Mouse (Mus musculus) lung, embryonic 14.5 days (tissue): ENCODE measurements around the gene Iqschfp. TPM values are rescaled to one million over a fixed set of nuclear protein-coding genes. Genes with fewer than 3 reads are reported as not detected.

Experiments used
- ATAC-seq: fragments of 200-750 bp; cut with Nextera tagmentation; 2 replicates; pipeline ENCODE4 v1.8.0; 2017; ENCODE audit warnings: mild to moderate bottlenecking, moderate TSS enrichment, moderate library complexity; ENCODE audit not compliant: insufficient read depth
- DNase-seq: peaks from one replicate; pipeline ENCODE4 v3.0.0-alpha.2; 2015
- H3K27ac ChIP-seq: fragments of 300-500 bp; sonication (generic); 2 replicates; pipeline ENCODE4 v1.5.1; 2014; ENCODE audit warnings: low read depth, mild to moderate bottlenecking, moderate library complexity
- H3K27me3 ChIP-seq: fragments of 300-500 bp; sonication (generic); 2 replicates; pipeline ENCODE4 v1.6.1; 2014; ENCODE audit warnings: low read length, control low read depth; ENCODE audit not compliant: insufficient read depth
- H3K36me3 ChIP-seq: fragments of 300-500 bp; sonication (generic); 2 replicates; pipeline ENCODE4 v1.6.1; 2014; ENCODE audit warnings: control low read depth; ENCODE audit not compliant: insufficient read depth
- H3K4me1 ChIP-seq: fragments of 300-500 bp; sonication (generic); 2 replicates; pipeline ENCODE4 v1.6.1; 2014; ENCODE audit warnings: antibody characterized with exemption, control low read depth; ENCODE audit not compliant: insufficient read depth
- H3K4me2 ChIP-seq: fragments of 300-500 bp; sonication (generic); 2 replicates; pipeline ENCODE4 v1.6.1; 2014; ENCODE audit warnings: mild to moderate bottlenecking
- H3K4me3 ChIP-seq: fragments of 300-500 bp; sonication (generic); 2 replicates; pipeline ENCODE4 v1.5.1; 2014; ENCODE audit warnings: low read depth, low read length
- H3K9ac ChIP-seq: fragments of 300-500 bp; sonication (generic); 2 replicates; pipeline ENCODE4 v1.6.1; 2014
- H3K9me3 ChIP-seq: fragments of 300-500 bp; sonication (generic); 2 replicates; pipeline ENCODE4 v1.6.1; 2016; ENCODE audit warnings: low read depth, low read length, control low read depth
- CTCF ChIP-seq: IDR thresholded peaks from 2 replicates; pipeline ENCODE4 v1.5.1; 2016; ENCODE audit warnings: antibody characterized with exemption, low read depth
- WGBS: fragments of 180-500 bp; shearing (Covaris S2); extraction: QIAGEN DNeasy Blood & Tissue Kit; methylation state at CpG from one replicate; pipeline ENCODE4 v1.1.7; 2014; 5-methylcytosine and 5-hydroxymethylcytosine counted together
- polyA plus RNA-seq: library from polyadenylated mRNA; unstranded; fragments of >200 nt; fragmentation: Nextera tagmentation; extraction: Ambion mirVana; gene quantifications from 2 replicates; pipeline ENCODE4 v1.2.1, GENCODE M21; 2014

Gene Iqschfp
- polyA plus RNA-seq, 1 experiment from 2014 or later = not detected

GRCm38 (mm10) chr3:68282844-68283594 is 391.0 kb downstream of the Iqschfp start:
- peak; percentile 73; the same call in 1 of the 2 replicates for ATAC-seq

DNA sequence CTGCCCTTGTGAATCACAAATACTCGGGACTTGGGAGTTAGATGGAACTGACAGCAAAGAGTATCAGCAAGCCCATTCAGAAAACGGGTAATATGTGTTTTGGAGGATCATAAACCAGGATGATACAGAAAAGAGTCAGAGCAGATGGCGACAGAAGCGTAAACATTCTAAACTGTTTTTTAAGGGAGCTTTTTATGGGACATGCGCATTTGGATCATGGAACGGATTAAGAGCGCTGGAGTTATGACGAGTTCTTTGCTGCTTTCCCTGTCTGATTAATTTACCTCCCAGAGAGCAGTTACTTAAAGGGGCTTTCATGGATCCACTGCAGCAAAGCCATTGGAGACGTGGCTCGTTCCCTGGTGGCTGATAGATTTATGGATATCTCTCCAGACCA is 391.6 kb downstream of the Iqschfp start:
- TF ChIP-seq CTCF = no peak
- ATAC-seq = no peak

More at GRCm38 (mm10) chr3:68282844-68283594, 391.0 kb downstream of the Iqschfp start:
- Histone ChIP-seq H3K9me3 (no peaks in the 10 kb centered on the region), H3K4me1 (peaks cover 3% of the 10 kb centered on the region; the same call in 1 of the 2 replicates), H3K4me2 (peak overlapping the region; percentile 16; the same call in 1 of the 2 replicates), H3K36me3 (no peaks in the 10 kb centered on the region), H3K27me3 (no peaks in the 10 kb centered on the region), H3K9ac (no peak overlapping the region), H3K4me3 (no peak overlapping the region), H3K27ac (no peak overlapping the region)
- TF ChIP-seq CTCF = no peak
- peak; percentile 63 for DNase-seq
- 36% methylated on average over 7 of the region's 7 CpGs for WGBS

GRCm38 (mm10) chr3:68284500-68284899 is 392.5 kb downstream of the Iqschfp start:
- Histone ChIP-seq H3K4me1 (peaks cover 3% of the 10 kb centered on the region; the same call in 1 of the 2 replicates), H3K4me3 (no peak overlapping the region), H3K27me3 (no peaks in the 10 kb centered on the region), H3K27ac (no peak overlapping the region), H3K9me3 (no peaks in the 10 kb centered on the region), H3K4me2 (no peak overlapping the region), H3K9ac (no peak overlapping the region), H3K36me3 (no peaks in the 10 kb centered on the region)
- no peak for DNase-seq
- 86% methylated on average over 2 of the region's 2 CpGs for WGBS
- ATAC-seq = no peak
- TF ChIP-seq CTCF = no peak

More for the DNA sequence above, 391.6 kb downstream of the Iqschfp start:
- WGBS = 41% methylated on average over 10 of the region's 10 CpGs
- Histone ChIP-seq H3K9ac (no peak overlapping the region), H3K4me1 (peaks cover 3% of the 10 kb centered on the region; the same call in 1 of the 2 replicates), H3K4me3 (no peak overlapping the region), H3K9me3 (no peaks in the 10 kb centered on the region), H3K4me2 (peak overlapping the region; percentile 16; the same call in 1 of the 2 replicates), H3K27ac (no peak overlapping the region), H3K27me3 (no peaks in the 10 kb centered on the region), H3K36me3 (no peaks in the 10 kb centered on the region)
- DNase-seq = peak; percentile 43

GRCm38 (mm10) chr3:68296752-68297151 is 404.7 kb downstream of the Iqschfp start:
- H3K4me1 ChIP-seq = no peaks in the 10 kb centered on the region
- ATAC-seq = no peak
- WGBS = 82% methylated on average over 7 of the region's 7 CpGs
- no peak overlapping the region for H3K4me2 ChIP-seq
- no peak for DNase-seq
- no peak for TF ChIP-seq CTCF
- no peaks in the 10 kb centered on the region for H3K36me3 ChIP-seq
- no peak overlapping the region for H3K4me3 ChIP-seq
- no peak overlapping the region for H3K9ac ChIP-seq
- no peaks in the 10 kb centered on the region for H3K27me3 ChIP-seq
- H3K27ac ChIP-seq = no peak overlapping the region
- H3K9me3 ChIP-seq = no peaks in the 10 kb centered on the region

GRCm38 (mm10) chr3:68305647-68306046 is 413.6 kb downstream of the Iqschfp start:
- no peaks in the 10 kb centered on the region for H3K27me3 ChIP-seq
- no peak overlapping the region for H3K27ac ChIP-seq
- ATAC-seq (no peak), DNase-seq (no peak)
- no peak overlapping the region for H3K9ac ChIP-seq
- no peak overlapping the region for H3K4me3 ChIP-seq
- no peaks in the 10 kb centered on the region for H3K36me3 ChIP-seq
- 6% methylated on average over 1 of the region's 1 CpGs for WGBS
- no peak for TF ChIP-seq CTCF
- no peaks in the 10 kb centered on the region for H3K4me1 ChIP-seq
- no peak overlapping the region for H3K4me2 ChIP-seq
- no peaks in the 10 kb centered on the region for H3K9me3 ChIP-seq

DNA sequence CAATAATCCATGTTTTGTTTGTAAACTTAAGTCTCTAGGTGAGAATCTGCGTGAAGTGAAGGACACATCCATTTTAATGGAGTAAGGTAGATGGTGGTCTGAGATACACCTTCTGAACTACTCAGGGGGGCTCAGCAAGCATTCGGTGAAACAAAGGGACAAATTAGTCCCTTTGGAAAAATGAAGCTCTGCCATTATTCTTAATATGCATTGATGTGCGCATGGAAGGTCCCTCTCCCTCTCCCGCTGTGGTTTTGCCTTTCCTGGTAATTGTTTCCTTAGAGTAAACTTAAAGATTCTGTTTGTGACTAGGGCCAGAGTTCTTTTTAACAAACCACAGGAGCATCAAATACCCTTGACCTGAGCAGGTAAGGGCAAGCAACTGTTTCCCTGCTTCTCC is 414.7 kb downstream of the Iqschfp start:
- Histone ChIP-seq H3K4me3 (no peak overlapping the region), H3K4me1 (no peaks in the 10 kb centered on the region), H3K36me3 (no peaks in the 10 kb centered on the region), H3K27me3 (no peaks in the 10 kb centered on the region), H3K4me2 (no peak overlapping the region), H3K9me3 (no peaks in the 10 kb centered on the region), H3K9ac (no peak overlapping the region), H3K27ac (no peak overlapping the region)
- DNase-seq (no peak), ATAC-seq (no peak)
- 46% methylated on average over 4 of the region's 4 CpGs for WGBS
- no peak for TF ChIP-seq CTCF

DNA sequence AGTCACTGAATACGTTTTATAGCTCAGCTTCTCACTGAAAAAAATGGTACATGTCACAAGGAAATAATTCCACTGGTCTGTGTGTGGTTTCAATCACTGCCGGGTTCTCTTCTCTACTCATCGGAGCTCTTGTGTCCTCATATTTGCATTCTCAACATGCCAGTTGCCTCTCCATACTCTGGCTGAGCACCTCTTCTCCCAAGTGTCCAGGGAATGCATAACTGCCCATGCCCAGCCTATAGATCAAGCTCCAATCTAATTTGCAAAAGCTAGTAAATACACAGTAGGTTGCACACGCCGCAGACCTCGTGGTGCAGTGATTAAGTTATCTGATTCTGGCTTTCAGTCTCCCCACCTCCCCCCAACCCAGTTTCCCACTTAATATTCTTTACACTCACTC is 433.5 kb downstream of the Iqschfp start:
- Histone ChIP-seq H3K9ac (no peak overlapping the region), H3K27me3 (no peaks in the 10 kb centered on the region), H3K4me1 (no peaks in the 10 kb centered on the region), H3K27ac (no peak overlapping the region), H3K36me3 (no peaks in the 10 kb centered on the region), H3K9me3 (no peaks in the 10 kb centered on the region), H3K4me3 (no peak overlapping the region), H3K4me2 (no peak overlapping the region)
- whole genome bisulfite sequencing = 58% methylated on average over 6 of the region's 6 CpGs
- no peak for TF ChIP-seq CTCF
- ATAC-seq (no peak), DNase-seq (no peak)
